Mouse (Mus musculus): ENCODE results near the gene Nfe2l2. TPM values are rescaled to one million over a fixed set of nuclear protein-coding genes. Genes with fewer than 3 reads are reported as not detected.
A peak's percentile ranks its signal among the peaks of the same experiment; 100 is the strongest.
"Not testable (repeated sequence)": the region's sequence is repeated elsewhere in the genome, so short reads cannot be mapped to it uniquely, and the experiment has no call there.

The Nfe2l2 gene
- total and polyA plus RNA-seq, 2 experiments from 2014 or later, result 47.1 to 50.1 TPM

GRCm38 (mm10) chr2:75695676-75696350, 8.6 kb downstream of the Nfe2l2 start:
- no peaks in the 10 kb centered on the region for H3K9me3 ChIP-seq (replicated peaks; ENCODE audit: control insufficient read depth, low read length)
- no peak overlapping the region for H3K4me2 ChIP-seq (ENCODE audit: low read depth, low read length)
- no peaks in the 10 kb centered on the region for H3K36me3 ChIP-seq (replicated peaks; ENCODE audit: control insufficient read depth, insufficient read depth, low read length)
- peaks cover 72% of the 10 kb centered on the region for H3K4me1 ChIP-seq (ENCODE audit: control insufficient read depth, insufficient read depth)
- no peaks in the 10 kb centered on the region for H3K27me3 ChIP-seq (ENCODE audit: control insufficient read depth, insufficient read depth, low read length)
- ATAC-seq (ENCODE audit: insufficient read depth, low read depth) (no peak), DNase-seq (ENCODE audit: low spot score) (no peak)
- H3K4me3 ChIP-seq (ENCODE audit: low read depth, low read length), result no peak overlapping the region
- peak overlapping the region; percentile 63; the same call in 1 of the 2 replicates for H3K27ac ChIP-seq (ENCODE audit: low read depth)
- TF ChIP-seq EP300 (IDR thresholded peaks at IDR 0.05; ENCODE audit: low read depth), result no peak
- no peak for TF ChIP-seq CTCF (IDR thresholded peaks at IDR 0.05; ENCODE audit: low read depth)
- WGBS, result 73% methylated on average over 9 of the region's 9 CpGs
- no peak overlapping the region for H3K9ac ChIP-seq (replicated peaks; ENCODE audit: low read depth, low read length)

GRCm38 (mm10) chr2:75694926-75695325, 9.5 kb downstream of the Nfe2l2 start:
- H3K27me3 ChIP-seq (ENCODE audit: control insufficient read depth, insufficient read depth, low read length); H3K4me3 ChIP-seq (ENCODE audit: low read depth, low read length); DNase-seq (ENCODE audit: low spot score); ATAC-seq (ENCODE audit: insufficient read depth, low read depth); H3K9me3 ChIP-seq (replicated peaks; ENCODE audit: control insufficient read depth, low read length); H3K9ac ChIP-seq (replicated peaks; ENCODE audit: low read depth, low read length); H3K27ac ChIP-seq (ENCODE audit: low read depth); H3K4me2 ChIP-seq (ENCODE audit: low read depth, low read length); H3K36me3 ChIP-seq (replicated peaks; ENCODE audit: control insufficient read depth, insufficient read depth, low read length): not testable (repeated sequence)
- WGBS, result 94% methylated on average over 3 of the region's 3 CpGs
- H3K4me1 ChIP-seq (ENCODE audit: control insufficient read depth, insufficient read depth), result peaks cover 69% of the 10 kb centered on the region

- DNase-seq (ENCODE audit: low spot score) (no peak), ATAC-seq (ENCODE audit: insufficient read depth, low read depth) (no peak)
- Histone ChIP-seq H3K27me3 (ENCODE audit: control insufficient read depth, insufficient read depth, low read length) (no peaks in the 10 kb centered on the region), H3K9ac (replicated peaks; ENCODE audit: low read depth, low read length) (0 out of 2 replicates have a peak overlapping the region, but pooled peaks have one; percentile 9), H3K27ac (ENCODE audit: low read depth) (peak overlapping the region; percentile 36), H3K9me3 (replicated peaks; ENCODE audit: control insufficient read depth, low read length) (no peaks in the 10 kb centered on the region), H3K4me1 (ENCODE audit: control insufficient read depth, insufficient read depth) (peaks cover 77% of the 10 kb centered on the region), H3K4me2 (ENCODE audit: low read depth, low read length) (no peak overlapping the region), H3K36me3 (replicated peaks; ENCODE audit: control insufficient read depth, insufficient read depth, low read length) (no peaks in the 10 kb centered on the region), H3K4me3 (ENCODE audit: low read depth, low read length) (no peak overlapping the region)
- no peak for TF ChIP-seq CTCF (IDR thresholded peaks at IDR 0.05; ENCODE audit: low read depth)
- no peak for TF ChIP-seq EP300 (IDR thresholded peaks at IDR 0.05; ENCODE audit: low read depth)
- 68% methylated on average over 6 of the region's 6 CpGs for WGBS
Measured at GRCm38 (mm10) chr2:75692369-75692768, 12.1 kb downstream of the Nfe2l2 start.

GRCm38 (mm10) chr2:75691316-75691715, 13.1 kb downstream of the Nfe2l2 start:
- peak; percentile 53; the same call in 1 of the 2 replicates for ATAC-seq (ENCODE audit: insufficient read depth, low read depth)
- Histone ChIP-seq H3K4me2 (ENCODE audit: low read depth, low read length) (no peak overlapping the region), H3K4me1 (ENCODE audit: control insufficient read depth, insufficient read depth) (peaks cover 77% of the 10 kb centered on the region), H3K27me3 (ENCODE audit: control insufficient read depth, insufficient read depth, low read length) (no peaks in the 10 kb centered on the region), H3K27ac (ENCODE audit: low read depth) (peak overlapping the region; percentile 57), H3K9me3 (replicated peaks; ENCODE audit: control insufficient read depth, low read length) (no peaks in the 10 kb centered on the region), H3K36me3 (replicated peaks; ENCODE audit: control insufficient read depth, insufficient read depth, low read length) (no peaks in the 10 kb centered on the region), H3K9ac (replicated peaks; ENCODE audit: low read depth, low read length) (no peak overlapping the region), H3K4me3 (ENCODE audit: low read depth, low read length) (no peak overlapping the region)
- TF ChIP-seq CTCF (IDR thresholded peaks at IDR 0.05; ENCODE audit: low read depth), result no peak
- TF ChIP-seq EP300 (IDR thresholded peaks at IDR 0.05; ENCODE audit: low read depth), result no peak
- no peak for DNase-seq (ENCODE audit: low spot score)
- 40% methylated on average over 8 of the region's 8 CpGs for WGBS

GRCm38 (mm10) chr2:75690656-75691055, 13.8 kb downstream of the Nfe2l2 start:
- H3K4me2 ChIP-seq (ENCODE audit: low read depth, low read length), result no peak overlapping the region
- 72% methylated on average over 4 of the region's 4 CpGs for WGBS
- peaks cover 75% of the 10 kb centered on the region for H3K4me1 ChIP-seq (ENCODE audit: control insufficient read depth, insufficient read depth)
- no peak overlapping the region for H3K4me3 ChIP-seq (ENCODE audit: low read depth, low read length)
- ATAC-seq (ENCODE audit: insufficient read depth, low read depth) (no peak), DNase-seq (ENCODE audit: low spot score) (no peak)
- no peak overlapping the region for H3K9ac ChIP-seq (replicated peaks; ENCODE audit: low read depth, low read length)
- H3K9me3 ChIP-seq (replicated peaks; ENCODE audit: control insufficient read depth, low read length), result no peaks in the 10 kb centered on the region
- TF ChIP-seq EP300 (IDR thresholded peaks at IDR 0.05; ENCODE audit: low read depth) (no peak), CTCF (IDR thresholded peaks at IDR 0.05; ENCODE audit: low read depth) (no peak)
- no peaks in the 10 kb centered on the region for H3K36me3 ChIP-seq (replicated peaks; ENCODE audit: control insufficient read depth, insufficient read depth, low read length)
- H3K27ac ChIP-seq (ENCODE audit: low read depth), result no peak overlapping the region
- no peaks in the 10 kb centered on the region for H3K27me3 ChIP-seq (ENCODE audit: control insufficient read depth, insufficient read depth, low read length)

Measured in heart, postnatal 0 days (tissue).